Mouse (Mus musculus): ENCODE results near the gene Pacrg. TPM values are rescaled to one million over a fixed set of nuclear protein-coding genes. Genes with fewer than 3 reads are reported as not detected.

Pacrg gene
- total and polyA plus RNA-seq, 2 experiments from 2014 or later, result 1.1 to 1.4 TPM

DNA sequence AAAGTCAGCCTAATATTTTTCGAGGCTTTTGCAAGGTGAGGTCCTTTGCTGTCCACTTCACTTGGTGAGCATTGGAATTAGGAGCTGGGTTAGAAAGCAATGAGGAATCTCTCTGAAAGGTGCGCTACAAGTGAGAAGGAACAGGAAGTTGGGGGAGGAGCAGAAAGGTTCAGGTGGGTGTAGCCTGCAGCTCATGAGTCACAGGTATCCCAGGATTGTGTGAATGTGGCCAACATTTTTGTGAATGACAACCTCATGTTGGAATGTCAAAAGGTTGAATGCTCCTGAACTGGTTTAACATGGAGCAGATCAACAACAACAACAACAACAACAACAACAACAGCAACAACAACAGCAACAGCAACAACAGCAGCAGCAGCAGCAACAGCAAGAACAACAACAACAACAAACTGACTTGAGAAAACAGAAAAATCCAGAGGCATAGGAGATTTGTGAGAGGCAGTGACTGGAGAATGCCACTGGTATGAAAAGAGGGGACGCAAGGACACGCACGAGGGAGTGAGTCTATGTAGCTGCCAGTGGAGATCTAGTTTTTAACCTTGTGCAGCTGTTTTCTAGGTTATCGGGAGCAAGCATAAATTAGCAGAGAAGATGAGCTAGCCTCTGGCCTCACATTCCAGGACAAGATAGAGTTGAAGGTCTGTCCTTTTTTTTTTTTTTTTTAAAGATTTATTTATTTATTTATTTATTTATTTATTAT is 341.0 kb downstream of the Pacrg start:
- ATAC-seq (ENCODE audit: insufficient read depth, low read depth), result no peak
- no peak overlapping the region for H3K9ac ChIP-seq (replicated peaks; ENCODE audit: low read depth, low read length)
- 0 out of 2 replicates have a peak, but pooled peaks have one; percentile 29 for TF ChIP-seq EP300 (IDR thresholded peaks at IDR 0.05; ENCODE audit: low read depth)
- TF ChIP-seq CTCF (IDR thresholded peaks at IDR 0.05; ENCODE audit: low read depth), result no peak
- H3K4me3 ChIP-seq (ENCODE audit: low read depth, low read length), result no peak overlapping the region
- no peak overlapping the region for H3K4me2 ChIP-seq (ENCODE audit: low read depth, low read length)
- H3K4me1 ChIP-seq (ENCODE audit: control insufficient read depth, insufficient read depth), result peaks cover 30% of the 10 kb centered on the region
- DNase-seq (ENCODE audit: low spot score), result peak; percentile 29
- H3K36me3 ChIP-seq (replicated peaks; ENCODE audit: control insufficient read depth, insufficient read depth, low read length), result no peaks in the 10 kb centered on the region
- no peaks in the 10 kb centered on the region for H3K27me3 ChIP-seq (ENCODE audit: control insufficient read depth, insufficient read depth, low read length)
- WGBS, result 56% methylated on average over 6 of the region's 6 CpGs
- H3K27ac ChIP-seq (ENCODE audit: low read depth), result peak overlapping the region; percentile 84; the same call in 1 of the 2 replicates
- no peaks in the 10 kb centered on the region for H3K9me3 ChIP-seq (replicated peaks; ENCODE audit: control insufficient read depth, low read length)

DNA sequence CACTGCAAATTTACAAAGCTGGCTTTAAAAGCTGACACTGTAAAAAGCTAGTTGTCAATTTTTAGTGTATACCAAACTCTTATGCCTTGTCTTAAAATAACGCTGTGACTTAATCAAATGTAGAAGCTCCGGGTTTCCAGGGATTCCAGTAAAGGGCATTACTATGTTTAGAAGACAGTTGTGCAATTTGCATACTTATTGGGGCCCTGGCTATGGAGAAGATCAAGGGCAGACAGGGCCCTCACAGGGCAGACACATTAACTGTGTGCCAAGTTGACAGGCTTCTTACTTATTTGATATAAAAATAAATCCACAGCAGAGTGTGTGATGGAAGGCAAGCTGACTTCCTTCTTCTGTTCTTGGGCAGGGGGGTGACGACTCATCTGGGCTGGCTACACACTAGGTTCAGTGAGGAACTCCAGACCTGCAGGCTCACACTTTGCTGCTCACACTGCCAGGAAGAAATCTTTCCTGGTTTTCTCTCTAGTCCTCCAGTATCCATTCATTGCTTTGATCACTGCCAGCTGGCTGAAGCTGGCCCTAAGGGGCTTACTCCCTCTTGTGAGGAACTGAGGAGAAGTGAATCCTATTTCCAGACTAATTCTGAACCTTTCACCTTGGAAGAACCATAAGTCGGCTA is 342.2 kb downstream of the Pacrg start:
- Histone ChIP-seq H3K9ac (replicated peaks; ENCODE audit: low read depth, low read length) (peak overlapping the region; percentile 38), H3K4me2 (ENCODE audit: low read depth, low read length) (no peak overlapping the region), H3K27ac (ENCODE audit: low read depth) (peak overlapping the region; percentile 84), H3K27me3 (ENCODE audit: control insufficient read depth, insufficient read depth, low read length) (no peaks in the 10 kb centered on the region), H3K4me3 (ENCODE audit: low read depth, low read length) (no peak overlapping the region), H3K9me3 (replicated peaks; ENCODE audit: control insufficient read depth, low read length) (no peaks in the 10 kb centered on the region), H3K4me1 (ENCODE audit: control insufficient read depth, insufficient read depth) (peaks cover 36% of the 10 kb centered on the region), H3K36me3 (replicated peaks; ENCODE audit: control insufficient read depth, insufficient read depth, low read length) (no peaks in the 10 kb centered on the region)
- 18% methylated on average over 4 of the region's 4 CpGs for WGBS
- DNase-seq (ENCODE audit: low spot score) (peak; percentile 49), ATAC-seq (ENCODE audit: insufficient read depth, low read depth) (no peak)
- TF ChIP-seq CTCF (IDR thresholded peaks at IDR 0.05; ENCODE audit: low read depth) (no peak), EP300 (IDR thresholded peaks at IDR 0.05; ENCODE audit: low read depth) (no peak)

DNA sequence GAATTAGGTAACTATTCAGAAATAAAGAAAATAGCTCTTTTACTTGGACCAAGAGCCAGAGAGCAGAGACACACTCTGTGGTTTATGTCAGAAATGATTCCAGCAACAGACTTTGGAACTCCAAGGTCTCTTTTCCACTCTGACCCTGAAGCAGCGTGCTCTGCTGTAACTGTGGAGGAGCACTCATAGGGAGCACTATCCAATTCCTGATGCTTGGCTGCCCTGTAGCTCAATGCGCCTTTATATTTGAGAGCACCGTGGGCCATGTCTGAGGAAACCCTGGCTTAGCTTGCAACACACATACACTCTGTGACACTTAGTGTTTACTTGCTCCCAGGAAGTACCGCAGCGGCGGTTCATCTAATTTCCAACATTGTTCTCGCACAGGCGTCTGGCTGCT is 344.0 kb downstream of the Pacrg start:
- DNase-seq (ENCODE audit: low spot score), result no peak
- Histone ChIP-seq H3K27ac (ENCODE audit: low read depth) (peak overlapping the region; percentile 39), H3K4me1 (ENCODE audit: control insufficient read depth, insufficient read depth) (peaks cover 49% of the 10 kb centered on the region), H3K36me3 (replicated peaks; ENCODE audit: control insufficient read depth, insufficient read depth, low read length) (no peaks in the 10 kb centered on the region), H3K9me3 (replicated peaks; ENCODE audit: control insufficient read depth, low read length) (no peaks in the 10 kb centered on the region), H3K27me3 (ENCODE audit: control insufficient read depth, insufficient read depth, low read length) (no peaks in the 10 kb centered on the region), H3K4me3 (ENCODE audit: low read depth, low read length) (no peak overlapping the region), H3K9ac (replicated peaks; ENCODE audit: low read depth, low read length) (no peak overlapping the region), H3K4me2 (ENCODE audit: low read depth, low read length) (no peak overlapping the region)
- ATAC-seq (ENCODE audit: insufficient read depth, low read depth), result no peak
- WGBS, result 89% methylated on average over 8 of the region's 8 CpGs
- TF ChIP-seq CTCF (IDR thresholded peaks at IDR 0.05; ENCODE audit: low read depth), result no peak

DNA sequence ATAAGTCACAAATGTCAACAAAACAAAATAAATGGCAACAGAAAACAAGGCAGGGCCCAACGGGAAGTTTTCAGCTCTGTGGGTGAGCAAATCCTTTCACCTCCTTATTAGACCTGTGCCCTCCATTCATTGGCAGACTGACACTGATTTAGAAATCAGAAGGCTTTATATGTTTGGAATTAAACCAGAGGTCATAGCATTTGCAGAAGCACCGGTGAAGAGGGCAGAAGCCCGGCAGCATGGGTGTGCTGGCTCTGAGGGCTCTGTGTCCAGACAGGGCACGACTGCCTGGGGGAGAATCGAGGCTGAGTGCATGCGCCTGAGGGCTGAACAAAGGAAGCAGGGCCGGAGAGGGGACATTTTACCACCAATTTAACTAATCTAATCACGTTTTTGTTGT is 344.5 kb downstream of the Pacrg start:
- Histone ChIP-seq H3K36me3 (replicated peaks; ENCODE audit: control insufficient read depth, insufficient read depth, low read length) (no peaks in the 10 kb centered on the region), H3K27me3 (ENCODE audit: control insufficient read depth, insufficient read depth, low read length) (no peaks in the 10 kb centered on the region), H3K4me3 (ENCODE audit: low read depth, low read length) (no peak overlapping the region), H3K4me2 (ENCODE audit: low read depth, low read length) (no peak overlapping the region), H3K27ac (ENCODE audit: low read depth) (peak overlapping the region; percentile 39), H3K9ac (replicated peaks; ENCODE audit: low read depth, low read length) (no peak overlapping the region), H3K9me3 (replicated peaks; ENCODE audit: control insufficient read depth, low read length) (no peaks in the 10 kb centered on the region), H3K4me1 (ENCODE audit: control insufficient read depth, insufficient read depth) (peaks cover 52% of the 10 kb centered on the region)
- 41% methylated on average over 8 of the region's 8 CpGs for WGBS
- TF ChIP-seq EP300 (IDR thresholded peaks at IDR 0.05; ENCODE audit: low read depth), result no peak
- TF ChIP-seq CTCF (IDR thresholded peaks at IDR 0.05; ENCODE audit: low read depth), result no peak
- DNase-seq (ENCODE audit: low spot score) (peak; percentile 17), ATAC-seq (ENCODE audit: insufficient read depth, low read depth) (no peak)

DNA sequence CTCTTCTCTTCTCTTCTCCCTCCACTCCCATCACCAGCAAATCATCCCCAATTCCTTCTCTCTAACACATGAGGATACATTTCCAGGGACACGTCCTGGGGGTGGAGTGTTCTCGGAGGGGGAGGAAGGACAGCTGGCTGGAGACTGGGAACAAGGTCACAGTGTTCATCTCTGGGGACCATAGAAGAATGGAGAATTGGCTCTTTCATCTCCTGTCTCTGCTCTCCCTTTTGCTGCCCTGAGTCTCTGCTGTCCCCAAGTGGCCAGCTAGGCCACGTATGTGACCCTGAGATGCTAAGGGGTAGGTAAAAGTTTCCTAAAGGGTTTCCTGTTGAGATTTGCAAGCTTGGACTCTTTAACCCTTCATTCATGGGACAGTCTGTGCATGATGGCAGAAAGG is 347.0 kb downstream of the Pacrg start:
- ATAC-seq (ENCODE audit: insufficient read depth, low read depth) (peak; percentile 85), DNase-seq (ENCODE audit: low spot score) (peak; percentile 85)
- Histone ChIP-seq H3K9ac (replicated peaks; ENCODE audit: low read depth, low read length) (no peak overlapping the region), H3K9me3 (replicated peaks; ENCODE audit: control insufficient read depth, low read length) (no peaks in the 10 kb centered on the region), H3K27me3 (ENCODE audit: control insufficient read depth, insufficient read depth, low read length) (no peaks in the 10 kb centered on the region), H3K4me3 (ENCODE audit: low read depth, low read length) (no peak overlapping the region), H3K36me3 (replicated peaks; ENCODE audit: control insufficient read depth, insufficient read depth, low read length) (no peaks in the 10 kb centered on the region), H3K27ac (ENCODE audit: low read depth) (peak overlapping the region; percentile 57; the same call in 1 of the 2 replicates), H3K4me1 (ENCODE audit: control insufficient read depth, insufficient read depth) (peaks cover 63% of the 10 kb centered on the region), H3K4me2 (ENCODE audit: low read depth, low read length) (no peak overlapping the region)
- WGBS, result 4% methylated on average over 3 of the region's 3 CpGs
- TF ChIP-seq CTCF (IDR thresholded peaks at IDR 0.05; ENCODE audit: low read depth), result peak; percentile 93
- no peak; the same call in none of the 2 replicates for TF ChIP-seq EP300 (IDR thresholded peaks at IDR 0.05; ENCODE audit: low read depth)
